Mouse (Mus musculus) regulatory T cell (primary cell): ENCODE measurements at regions not wholly inside any gene's neighbourhood (a gene's known extent, or its start where the extent isn't known, plus 50 kb on each side); places are given as distances from the start of the nearest gene placed in this dataset.

Experiments used
- in situ Hi-C: fragments of 300-600 bp; cut with MboI, MseI; formaldehyde crosslinking; loops from one replicate; pipeline ENCODE4 v1.15.1; 2025; ENCODE audit warnings: high pct_unique_total_duplicates

DNA sequence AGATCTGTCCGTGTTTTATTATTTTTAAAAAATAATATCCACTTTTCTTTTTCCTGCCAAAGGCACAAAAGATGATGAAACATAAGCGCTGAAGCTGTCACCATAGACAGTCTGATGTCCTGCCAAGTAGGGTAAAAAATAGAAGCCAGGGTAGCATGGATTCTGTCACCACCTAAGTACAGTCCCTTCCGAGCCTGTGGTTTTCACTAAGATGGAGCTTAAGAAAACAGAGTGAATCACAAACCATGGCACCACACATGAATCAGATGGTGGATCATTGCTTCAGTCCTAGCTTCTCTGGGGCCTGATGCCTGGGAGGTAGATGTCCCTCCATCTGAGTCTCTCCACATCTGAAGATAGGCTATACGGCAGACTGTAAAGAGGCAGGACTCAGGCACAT is 55.9 kb upstream of the Fmod start:
- in situ Hi-C loops, result loop anchor here (25.0 kb wide), 1 partner anchor 1231 kb away; no protein-coding TSS in a partner anchor

DNA sequence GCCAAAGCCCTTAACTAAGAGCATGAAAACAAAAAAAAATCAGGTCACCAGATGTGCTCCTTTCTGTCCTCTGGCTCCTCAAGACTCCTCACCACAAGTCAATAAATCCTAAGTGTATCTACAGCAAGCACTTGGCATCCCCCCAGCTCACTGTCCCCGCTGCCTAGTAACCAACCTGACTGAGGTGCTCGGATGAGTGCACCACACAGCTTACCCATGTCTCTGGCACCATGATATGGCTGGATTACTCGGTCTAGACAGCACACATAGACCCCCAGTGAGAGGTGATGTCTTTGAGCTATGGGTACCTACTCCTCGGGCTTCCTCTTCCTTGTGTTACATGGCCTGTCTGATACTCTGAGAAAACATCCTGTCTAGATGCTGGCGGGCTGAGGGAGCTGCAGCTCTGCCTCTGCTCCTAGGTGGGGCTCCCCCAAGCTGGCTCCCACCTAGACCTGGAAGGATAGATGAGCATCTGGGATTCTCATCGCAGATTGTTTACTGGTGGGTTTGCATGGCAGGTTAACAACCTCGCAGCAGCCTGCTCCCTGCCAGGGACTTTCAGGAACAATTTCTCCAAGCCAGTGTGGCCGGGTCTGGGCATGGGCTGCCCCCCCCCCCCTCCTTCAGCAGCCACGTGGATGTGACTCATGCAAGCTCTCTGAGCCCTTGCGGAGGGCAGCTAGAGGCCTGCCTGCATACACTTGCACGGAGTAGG is 57.2 kb upstream of the Prelp start:
- in situ Hi-C loops, result loop anchor here (25.0 kb wide), 1 partner anchor 1234 kb away; no protein-coding TSS in a partner anchor

DNA sequence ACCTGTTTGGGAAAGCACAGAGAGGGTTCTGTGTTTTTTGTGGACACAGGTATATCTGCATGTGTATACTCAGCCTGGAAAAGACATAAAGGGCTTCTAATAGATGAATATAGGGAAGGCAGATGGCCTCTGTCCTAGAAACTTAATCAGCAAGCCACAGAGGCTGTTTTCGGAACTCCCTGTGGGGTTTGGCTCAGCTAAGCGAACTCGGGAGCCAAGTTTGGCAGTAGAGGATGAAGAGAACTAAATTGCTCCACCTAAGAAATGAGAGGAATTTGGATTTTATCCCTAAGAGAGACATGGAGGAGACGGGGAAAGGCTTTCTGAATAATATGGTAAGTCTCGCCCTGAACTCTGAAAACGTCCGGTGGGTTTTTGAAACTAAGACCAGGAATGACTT is 56.0 kb upstream of the Prelp start:
- in situ Hi-C loops, result loop anchor here (25.0 kb wide), 1 partner anchor 1235 kb away; no protein-coding TSS in a partner anchor

DNA sequence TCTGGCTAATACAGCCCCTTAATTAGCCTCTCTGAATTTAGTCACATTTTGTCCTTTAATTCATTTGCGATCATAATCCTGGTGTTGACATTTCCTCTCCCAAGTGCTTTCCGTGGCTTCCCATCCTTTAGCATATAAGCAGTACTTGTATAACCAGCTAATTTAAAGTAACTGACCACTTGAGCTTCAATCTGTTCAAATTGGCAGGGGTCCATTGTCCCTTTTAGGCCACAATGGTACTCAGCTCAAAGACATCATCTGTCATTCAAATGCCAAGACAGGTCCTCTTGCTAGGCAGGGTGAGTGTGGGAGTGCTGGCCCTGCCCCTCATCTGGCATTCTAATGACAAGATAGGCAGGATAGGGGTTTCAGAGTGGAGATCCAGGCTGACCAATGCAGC is 52.6 kb upstream of the Prelp start:
- in situ Hi-C loops, result loop anchor here (5.0 kb wide), 1 partner anchor 68 kb away; no protein-coding TSS in a partner anchor

DNA sequence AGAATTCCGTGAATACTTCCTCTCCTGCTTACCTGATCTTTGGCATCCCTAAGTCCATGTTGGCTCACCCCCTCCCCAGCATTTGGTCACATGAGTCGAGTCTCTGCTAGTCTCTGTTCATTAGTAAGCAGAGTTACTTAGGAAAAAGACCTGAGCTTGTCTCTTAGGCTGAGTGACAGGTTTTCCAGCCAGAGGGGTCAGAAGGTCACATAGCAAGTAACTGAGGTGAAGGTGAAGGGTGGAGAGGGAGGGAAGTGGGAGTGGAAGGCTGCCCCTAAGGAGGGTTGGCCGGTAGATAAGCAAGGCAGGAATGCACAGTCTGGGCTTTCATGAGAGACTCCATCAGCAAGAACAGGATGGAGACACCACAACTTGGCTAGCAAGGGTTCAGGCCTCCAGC is 50.1 kb upstream of the Prelp start:
- in situ Hi-C loops, result loop anchor here (5.0 kb wide), 1 partner anchor 71 kb away; no protein-coding TSS in a partner anchor
